Comparison of ENCODE assay signal across 9 mouse cellular contexts in the genomic region with DNA sequence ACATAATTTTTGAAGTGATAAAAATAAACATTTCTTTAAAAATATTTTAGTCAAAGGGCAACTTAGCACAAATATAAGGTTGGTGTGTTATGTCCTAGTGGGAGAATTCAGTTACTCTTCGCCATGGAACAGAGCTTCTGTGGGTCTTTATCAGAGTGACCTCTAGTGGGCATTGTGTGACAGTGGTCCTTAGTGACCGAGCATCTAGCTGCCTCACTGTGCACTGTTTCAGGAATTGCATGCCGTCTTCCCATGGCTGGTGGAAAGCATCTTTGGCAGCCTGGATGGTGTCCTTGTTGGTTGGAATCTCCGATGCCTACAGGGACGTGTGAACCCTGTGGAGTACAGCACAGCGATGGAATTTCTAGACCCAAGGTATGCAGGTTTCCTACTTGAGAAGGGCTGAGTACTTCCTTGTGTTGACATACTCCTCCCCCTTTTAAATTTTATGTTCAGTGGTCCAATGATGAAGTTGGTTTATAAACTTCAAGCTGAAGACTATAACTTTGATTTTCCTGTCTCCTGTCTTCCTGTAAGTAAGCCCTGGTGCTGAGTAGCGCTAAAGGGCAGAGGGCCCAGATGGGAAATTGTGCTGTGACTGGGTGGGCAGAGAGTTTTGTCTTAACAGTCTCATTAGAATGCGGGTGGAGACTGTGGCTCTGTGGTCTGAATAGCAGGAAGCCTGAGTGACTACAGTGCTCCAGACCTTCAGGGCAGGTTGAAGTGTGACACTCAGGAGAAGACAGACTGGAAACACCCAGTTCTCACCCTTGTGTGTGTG. TPM values are rescaled to one million over a fixed set of nuclear protein-coding genes. Genes with fewer than 3 reads are reported as not detected.
DNase-seq lines count a peak whose midpoint lies in the region; ATAC-seq and TF ChIP-seq lines count a peak whose summit lies in the region.
"Had no signal": no experiment of that assay in that cellular context is flagged by ENCODE, and none has a peak within 500 bp of the region (broad histone marks: within the 10 kb centered on the region; RNA-seq: fewer than 3 reads in every experiment).

No protein-coding gene starts in this region.

- ATAC-seq in kidney, postnatal 0 days (replicated peaks; ENCODE audit: low FRiP score, low read depth), result no peak
- 0 out of 2 replicates have a peak, but pooled peaks have one; percentile 52 for ATAC-seq in megakaryocyte-erythroid progenitor cell, adult 5-6 weeks (replicated peaks; ENCODE audit: low FRiP score, low TSS enrichment, poor library complexity, severe bottlenecking)
- ATAC-seq in heart, embryonic 11.5 days (replicated peaks; ENCODE audit: insufficient number of reproducible peaks, low FRiP score, low TSS enrichment), result no peak

- no peak for TF ChIP-seq POLR2A in MEL (IDR thresholded peaks at IDR 0.05; ENCODE audit: control insufficient read depth in 1 of 2, insufficient read depth in 1 of 2, low read depth in 1 of 2, low read length in 2 of 2, poor library complexity in 1 of 2)

- no peak overlapping the region for H3K4me3 ChIP-seq in kidney, postnatal 0 days (replicated peaks; ENCODE audit: low read depth, low read length)
- H3K4me3 ChIP-seq in MEL (ENCODE audit: control insufficient read depth in 1 of 2, insufficient read depth in 1 of 2, low read depth in 2 of 2, low read length in 2 of 2), result no peak overlapping the region
- no peak overlapping the region for H3K4me3 ChIP-seq in heart, embryonic 11.5 days (ENCODE audit: low read depth, low read length)
- H3K4me3 ChIP-seq: liver, embryonic 15.5 days; stomach, embryonic 15.5 days had no signal

- no peaks in the 10 kb centered on the region for H3K4me1 ChIP-seq in kidney, postnatal 0 days (replicated peaks; ENCODE audit: insufficient read depth, low read length)
- H3K4me1 ChIP-seq in MEL (ENCODE audit: control insufficient read depth in 1 of 2, insufficient read depth in 2 of 2, low read length in 2 of 2), result no peaks in the 10 kb centered on the region
- H3K4me1 ChIP-seq in heart, embryonic 11.5 days (ENCODE audit: control insufficient read depth, insufficient read depth, low read length), result no peaks in the 10 kb centered on the region
- H3K4me1 ChIP-seq: stomach, embryonic 15.5 days had no signal

- no peak overlapping the region for H3K4me2 ChIP-seq in kidney, postnatal 0 days (ENCODE audit: low read length)
- no peak overlapping the region for H3K4me2 ChIP-seq in heart, embryonic 11.5 days
- H3K4me2 ChIP-seq: liver, embryonic 15.5 days; stomach, embryonic 15.5 days had no signal

- H3K27me3 ChIP-seq in kidney, postnatal 0 days (ENCODE audit: insufficient read depth, low read length), result no peaks in the 10 kb centered on the region
- H3K27me3 ChIP-seq in MEL (ENCODE audit: control insufficient read depth in 1 of 2, insufficient read depth in 2 of 2, low read length in 2 of 2), result no peaks in the 10 kb centered on the region
- no peaks in the 10 kb centered on the region for H3K27me3 ChIP-seq in heart, embryonic 11.5 days (ENCODE audit: control insufficient read depth, insufficient read depth, low read length)
- H3K27me3 ChIP-seq: liver, embryonic 15.5 days; stomach, embryonic 15.5 days had no signal

- TF ChIP-seq CTCF in kidney, postnatal 0 days (IDR thresholded peaks at IDR 0.05; ENCODE audit: low read depth), result peak; percentile 76
- peak; percentile 42 to 62 (median 56); a peak in 5 of 6 replicates for TF ChIP-seq CTCF in MEL (IDR thresholded peaks at IDR 0.05 in 2 of 3, conservative IDR thresholded peaks at IDR 0.05 in 1 of 3; ENCODE audit: control insufficient read depth in 1 of 3, insufficient read depth in 1 of 3, low read depth in 2 of 3, low read length in 3 of 3, poor library complexity in 1 of 3, severe bottlenecking in 1 of 3)

- no peaks in the 10 kb centered on the region for H3K9me3 ChIP-seq in kidney, postnatal 0 days (replicated peaks; ENCODE audit: low read length)
- no peaks in the 10 kb centered on the region for H3K9me3 ChIP-seq in MEL (replicated peaks; ENCODE audit: insufficient read depth, low read length)
- no peaks in the 10 kb centered on the region for H3K9me3 ChIP-seq in heart, embryonic 11.5 days (replicated peaks; ENCODE audit: control insufficient read depth, low read length)
- H3K9me3 ChIP-seq: liver, embryonic 15.5 days; stomach, embryonic 15.5 days had no signal

- H3K36me3 ChIP-seq in kidney, postnatal 0 days (ENCODE audit: insufficient read depth, low read length), result peaks cover 48% of the 10 kb centered on the region
- H3K36me3 ChIP-seq in MEL (ENCODE audit: control insufficient read depth in 1 of 2, insufficient read depth in 2 of 2, low read length in 2 of 2), result peaks cover 0 to 18% of the 10 kb centered on the region in 2 experiments; a peak in 3 of 4 replicates
- H3K36me3 ChIP-seq in heart, embryonic 11.5 days (ENCODE audit: control insufficient read depth, insufficient read depth, low read length), result peaks cover 33% of the 10 kb centered on the region

- no peaks in the 10 kb centered on the region; the same call in 1 of the 2 replicates for H3K79me2 ChIP-seq in MEL (ENCODE audit: control insufficient read depth, insufficient read depth, low read length, poor library complexity)

- 66% methylated on average over 8 of the region's 8 CpGs for WGBS in kidney, postnatal 0 days
- 69% methylated on average over 8 of the region's 8 CpGs for WGBS in heart, embryonic 11.5 days (ENCODE audit: insufficient replicate concordance)

- H3K27ac ChIP-seq in kidney, postnatal 0 days, result no peak overlapping the region
- H3K27ac ChIP-seq in MEL (ENCODE audit: control insufficient read depth, low read depth, low read length), result no peak overlapping the region
- H3K27ac ChIP-seq in heart, embryonic 11.5 days (ENCODE audit: low read depth, low read length), result no peak overlapping the region
- H3K27ac ChIP-seq: liver, embryonic 15.5 days; stomach, embryonic 15.5 days had no signal

- TF ChIP-seq EP300 in MEL (IDR thresholded peaks at IDR 0.05; ENCODE audit: low read depth in 1 of 2, low read length in 2 of 2), result no peak

- peak; percentile 74 for DNase-seq in kidney, postnatal 0 days (ENCODE audit: low spot score)
- no peak for DNase-seq in kidney, postnatal 14 days
- DNase-seq in MEL (ENCODE audit: low read depth, low spot score), result peak; percentile 47
- DNase-seq in embryo, embryonic 11 days, result peak; percentile 66
- no peak for DNase-seq in spleen, postnatal 36 days (ENCODE audit: low spot score in 2 of 2)

- no peak overlapping the region for H3K9ac ChIP-seq in kidney, postnatal 0 days (ENCODE audit: low read depth, low read length)
- no peak overlapping the region for H3K9ac ChIP-seq in MEL (ENCODE audit: control insufficient read depth, low read depth, low read length, poor library complexity, severe bottlenecking)
- no peak overlapping the region for H3K9ac ChIP-seq in heart, embryonic 11.5 days (ENCODE audit: low read depth, low read length)
- H3K9ac ChIP-seq: liver, embryonic 15.5 days; stomach, embryonic 15.5 days had no signal

- TF ChIP-seq RAD21 in MEL (IDR thresholded peaks at IDR 0.05; ENCODE audit: low read depth, low read length), result peak; percentile 39

TF ChIP-seq in MEL, 35 proteins besides CTCF, POLR2A, EP300 and RAD21:
- TF ChIP-seq POLR2AphosphoS5 (IDR thresholded peaks at IDR 0.05; ENCODE audit: borderline replicate concordance, low read depth, low read length) (no peak), MYC (IDR thresholded peaks at IDR 0.05; ENCODE audit: low read depth, low read length) (no peak), GATA1 (IDR thresholded peaks at IDR 0.05; ENCODE audit: low read depth, low read length) (no peak), SMC3 (IDR thresholded peaks at IDR 0.05; ENCODE audit: low read depth, low read length) (peak; percentile 31)
TF ChIP-seq in MEL: peak in this region for 1.

RNA-seq across cellular contexts. Expression of a gene that starts 6.5 kb away (rescaled TPM):
- polyA plus RNA-seq in kidney, postnatal 0 days (2015; fragmentation: Nextera tagmentation; extraction: Ambion mirVana), result 21.2 and 22.3 TPM in 2 replicates
- 47.6 and 51.0 TPM in 2 replicates for total RNA-seq in MEL (2012; rRNA removed)
- polyA plus RNA-seq in MEL (2012; ENCODE audit: insufficient read depth in 1 of 2, insufficient read length in 2 of 2, low read depth in 1 of 2, low replicate concordance in 2 of 2, missing spikeins in 1 of 2), result 100 to 1,000 TPM in 1 of 2 experiments, 10 to 100 TPM in 1; 94.3 to 609 TPM
- total RNA-seq in megakaryocyte-erythroid progenitor cell, adult 5-6 weeks (2014; fragmentation: Nextera tagmentation), result 88.7 and 152 TPM in 2 replicates
- 75.3 and 83.2 TPM in 2 replicates for total RNA-seq in megakaryocyte-erythroid progenitor cell, adult 5-6 weeks (2017)
- 34.9 and 37.7 TPM in 2 replicates for polyA plus RNA-seq in heart, embryonic 11.5 days (2014; fragmentation: Nextera tagmentation; extraction: Ambion mirVana)

RNA-seq across cellular contexts. Expression of a gene that starts 20.6 kb away (rescaled TPM):
- 8.1 and 8.6 TPM in 2 replicates for polyA plus RNA-seq in kidney, postnatal 0 days (2015; fragmentation: Nextera tagmentation; extraction: Ambion mirVana)
- 1.7 and 1.9 TPM in 2 replicates for total RNA-seq in MEL (2012; rRNA removed)
- 1 to 10 TPM in 1 of 2 experiments, not detected in 1; 4.6 TPM for polyA plus RNA-seq in MEL (2012; ENCODE audit: insufficient read depth in 1 of 2, insufficient read length in 2 of 2, low read depth in 1 of 2, low replicate concordance in 2 of 2, missing spikeins in 1 of 2)
- total RNA-seq in megakaryocyte-erythroid progenitor cell, adult 5-6 weeks (2014; fragmentation: Nextera tagmentation), result 1.3 and 13.1 TPM in 2 replicates
- 0.42 and 9.2 TPM in 2 replicates for total RNA-seq in megakaryocyte-erythroid progenitor cell, adult 5-6 weeks (2017)
- polyA plus RNA-seq in heart, embryonic 11.5 days (2014; fragmentation: Nextera tagmentation; extraction: Ambion mirVana), result 3.7 and 5.3 TPM in 2 replicates

RNA-seq across cellular contexts. Expression of a gene that starts 42.7 kb away (rescaled TPM):
- 14.3 and 15.5 TPM in 2 replicates for polyA plus RNA-seq in kidney, postnatal 0 days (2015; fragmentation: Nextera tagmentation; extraction: Ambion mirVana)
- 15.4 and 23.1 TPM in 2 replicates for total RNA-seq in MEL (2012; rRNA removed)
- 10 to 100 TPM in 1 of 2 experiments, not detected in 1; 23.6 TPM for polyA plus RNA-seq in MEL (2012; ENCODE audit: insufficient read depth in 1 of 2, insufficient read length in 2 of 2, low read depth in 1 of 2, low replicate concordance in 2 of 2, missing spikeins in 1 of 2)
- 10.8 and 13.9 TPM in 2 replicates for total RNA-seq in megakaryocyte-erythroid progenitor cell, adult 5-6 weeks (2014; fragmentation: Nextera tagmentation)
- 5.2 and 7.6 TPM in 2 replicates for total RNA-seq in megakaryocyte-erythroid progenitor cell, adult 5-6 weeks (2017)
- 5.4 and 6.2 TPM in 2 replicates for polyA plus RNA-seq in heart, embryonic 11.5 days (2014; fragmentation: Nextera tagmentation; extraction: Ambion mirVana)

Comparison
In these comparisons a context has a peak if more than half of its experiments do, and no peak if none do; other contexts are left out.
1. DNase-seq: peak in kidney, postnatal 0 days (single experiment), MEL (single experiment) and embryo, embryonic 11 days (single experiment); none in kidney, postnatal 14 days (single experiment) and spleen, postnatal 36 days (0 of 2).